Mouse (Mus musculus) urinary bladder, postnatal 4 days (tissue): ENCODE results near the gene Tmem240.
A peak's percentile ranks its signal among the peaks of the same experiment; 100 is the strongest.
"Not testable (repeated sequence)": the region's sequence is repeated elsewhere in the genome, so short reads cannot be mapped to it uniquely, and the experiment has no call there.

Source experiments
- DNase-seq, 2 experiments: peaks; one replicate each; pipeline ENCODE4 v3.0.0; 2021 to 2022; ENCODE audit warnings: low spot score in 2 of 2

Tmem240 gene

GRCm38 (mm10) chr4:155770626-155771025 is 36.0 kb downstream of the Tmem240 start:
- no peak for DNase-seq

GRCm38 (mm10) chr4:155771706-155772105 is 37.1 kb downstream of the Tmem240 start:
- no peak for DNase-seq

- no peak for DNase-seq
These were observed 38.2 kb downstream of the Tmem240 start for GRCm38 (mm10) chr4:155772786-155773185.

GRCm38 (mm10) chr4:155773335-155774078 is 38.9 kb downstream of the Tmem240 start:
- no peak for DNase-seq

- DNase-seq, result peak; percentile 89 to 92
These were observed 39.7 kb downstream of the Tmem240 start, which contains the start of gene Vwa1 for GRCm38 (mm10) chr4:155774280-155774754. Gene Vwa1 (minus strand): TSS chr4:155774698.

GRCm38 (mm10) chr4:155774971-155775740 is 40.6 kb downstream of the Tmem240 start:
- DNase-seq, result peak in 1 of 2 experiments; percentile 79

- DNase-seq, result no peak
These were observed 41.3 kb downstream of the Tmem240 start for GRCm38 (mm10) chr4:155775855-155776254.

- DNase-seq, result no peak
These were observed 42.2 kb downstream of the Tmem240 start for GRCm38 (mm10) chr4:155776704-155777335.

- DNase-seq, result no peak
These were observed 43.2 kb downstream of the Tmem240 start for GRCm38 (mm10) chr4:155777816-155778215.

- DNase-seq, result no peak
These were observed 44.9 kb downstream of the Tmem240 start for GRCm38 (mm10) chr4:155779498-155779897.

GRCm38 (mm10) chr4:155780895-155781294 is 46.3 kb downstream of the Tmem240 start:
- peak in 1 of 2 experiments; percentile 65 for DNase-seq

GRCm38 (mm10) chr4:155783486-155784080 is 49.0 kb downstream of the Tmem240 start:
- no peak for DNase-seq

- DNase-seq, result peak; percentile 82 to 84
These were observed 49.6 kb downstream of the Tmem240 start for GRCm38 (mm10) chr4:155784081-155784701.

- no peak for DNase-seq
These were observed 50.6 kb downstream of the Tmem240 start for GRCm38 (mm10) chr4:155785246-155785645.

- no peak for DNase-seq
These were observed 51.2 kb downstream of the Tmem240 start, which contains the start of gene Tmem88b for GRCm38 (mm10) chr4:155785819-155786218. Gene Tmem88b (minus strand): TSS chr4:155785874.

GRCm38 (mm10) chr4:155788300-155788699 is 53.7 kb downstream of the Tmem240 start:
- no peak for DNase-seq

- not testable (repeated sequence) for DNase-seq
These were observed 54.2 kb downstream of the Tmem240 start for GRCm38 (mm10) chr4:155788833-155789232.

- no peak for DNase-seq
These were observed 55.5 kb downstream of the Tmem240 start, which contains the start of gene Ankrd65 for GRCm38 (mm10) chr4:155790021-155790489. Gene Ankrd65 (plus strand): TSS chr4:155790439.
